Mouse (Mus musculus): ENCODE data around the gene Adprm. TPM values are rescaled to one million over a fixed set of nuclear protein-coding genes. Genes with fewer than 3 reads are reported as not detected.
A peak's percentile ranks its signal among the peaks of the same experiment; 100 is the strongest.

Gene Adprm
- polyA plus RNA-seq, 1 experiment from 2014 or later: 31.9 TPM

- peak; percentile 85 for DNase-seq (ENCODE audit: low spot score)
- no peak overlapping the region; the same call in 1 of the 2 replicates for H3K4me2 ChIP-seq (ENCODE audit: low read depth, low read length, severe bottlenecking)
- no peak overlapping the region for H3K4me3 ChIP-seq (ENCODE audit: low read depth, low read length)
- no peak overlapping the region for H3K9ac ChIP-seq (ENCODE audit: low read length)
- peak; percentile 75 for ATAC-seq (replicated peaks; ENCODE audit: low FRiP score)
- H3K9me3 ChIP-seq (ENCODE audit: control insufficient read depth, low read length): no peaks in the 10 kb centered on the region
- WGBS: 4% methylated on average over 11 of the region's 11 CpGs
- no peak overlapping the region for H3K27ac ChIP-seq (ENCODE audit: low read depth, low read length)
- no peaks in the 10 kb centered on the region for H3K36me3 ChIP-seq (ENCODE audit: control insufficient read depth, insufficient read depth, low read length)
- peaks cover 14% of the 10 kb centered on the region for H3K27me3 ChIP-seq (ENCODE audit: control insufficient read depth, insufficient read depth, low read length)
- peaks cover 6% of the 10 kb centered on the region; the same call in 1 of the 2 replicates for H3K4me1 ChIP-seq (replicated peaks; ENCODE audit: control insufficient read depth, insufficient read depth, low read length)
Measured at GRCm38 (mm10) chr11:67081125-67081649, 28.8 kb upstream of the Adprm start.

- Histone ChIP-seq H3K27ac (ENCODE audit: low read depth, low read length) (no peak overlapping the region), H3K4me2 (ENCODE audit: low read depth, low read length, severe bottlenecking) (no peak overlapping the region), H3K4me1 (replicated peaks; ENCODE audit: control insufficient read depth, insufficient read depth, low read length) (peaks cover 6% of the 10 kb centered on the region; the same call in 1 of the 2 replicates), H3K36me3 (ENCODE audit: control insufficient read depth, insufficient read depth, low read length) (no peaks in the 10 kb centered on the region), H3K27me3 (ENCODE audit: control insufficient read depth, insufficient read depth, low read length) (peaks cover 14% of the 10 kb centered on the region), H3K9me3 (ENCODE audit: control insufficient read depth, low read length) (no peaks in the 10 kb centered on the region), H3K9ac (ENCODE audit: low read length) (no peak overlapping the region), H3K4me3 (ENCODE audit: low read depth, low read length) (no peak overlapping the region)
- ATAC-seq (replicated peaks; ENCODE audit: low FRiP score): peak; percentile 47; the same call in 1 of the 2 replicates
- 3% methylated on average over 3 of the region's 3 CpGs for WGBS
- peak; percentile 81 for DNase-seq (ENCODE audit: low spot score)
Measured at GRCm38 (mm10) chr11:67080168-67080567, 27.8 kb upstream of the Adprm start.

GRCm38 (mm10) chr11:67079740-67080139, 27.3 kb upstream of the Adprm start:
- 65% methylated on average over 11 of the region's 11 CpGs for WGBS
- no peaks in the 10 kb centered on the region for H3K9me3 ChIP-seq (ENCODE audit: control insufficient read depth, low read length)
- H3K27ac ChIP-seq (ENCODE audit: low read depth, low read length): 0 out of 2 replicates have a peak overlapping the region, but pooled peaks have one; percentile 18
- no peak for ATAC-seq (replicated peaks; ENCODE audit: low FRiP score)
- no peak overlapping the region for H3K4me2 ChIP-seq (ENCODE audit: low read depth, low read length, severe bottlenecking)
- H3K4me1 ChIP-seq (replicated peaks; ENCODE audit: control insufficient read depth, insufficient read depth, low read length): peaks cover 6% of the 10 kb centered on the region; the same call in 1 of the 2 replicates
- peaks cover 10% of the 10 kb centered on the region for H3K27me3 ChIP-seq (ENCODE audit: control insufficient read depth, insufficient read depth, low read length)
- H3K9ac ChIP-seq (ENCODE audit: low read length): no peak overlapping the region
- H3K4me3 ChIP-seq (ENCODE audit: low read depth, low read length): no peak overlapping the region
- no peaks in the 10 kb centered on the region for H3K36me3 ChIP-seq (ENCODE audit: control insufficient read depth, insufficient read depth, low read length)
- DNase-seq (ENCODE audit: low spot score): no peak

- H3K9ac ChIP-seq (ENCODE audit: low read length): no peak overlapping the region
- H3K27ac ChIP-seq (ENCODE audit: low read depth, low read length): no peak overlapping the region
- no peaks in the 10 kb centered on the region for H3K9me3 ChIP-seq (ENCODE audit: control insufficient read depth, low read length)
- no peak overlapping the region for H3K4me3 ChIP-seq (ENCODE audit: low read depth, low read length)
- ATAC-seq (replicated peaks; ENCODE audit: low FRiP score) (no peak), DNase-seq (ENCODE audit: low spot score) (no peak)
- peaks cover 6% of the 10 kb centered on the region; the same call in 1 of the 2 replicates for H3K4me1 ChIP-seq (replicated peaks; ENCODE audit: control insufficient read depth, insufficient read depth, low read length)
- H3K27me3 ChIP-seq (ENCODE audit: control insufficient read depth, insufficient read depth, low read length): peaks cover 5% of the 10 kb centered on the region; the same call in 1 of the 2 replicates
- no peaks in the 10 kb centered on the region for H3K36me3 ChIP-seq (ENCODE audit: control insufficient read depth, insufficient read depth, low read length)
- WGBS: 90% methylated on average over 6 of the region's 6 CpGs
- no peak overlapping the region for H3K4me2 ChIP-seq (ENCODE audit: low read depth, low read length, severe bottlenecking)
Measured at GRCm38 (mm10) chr11:67078888-67079287, 26.5 kb upstream of the Adprm start.

GRCm38 (mm10) chr11:67078000-67078399, 25.6 kb upstream of the Adprm start, which contains the start of gene Myh3:
Gene Myh3 (plus strand): TSS chr11:67078300.
- no peaks in the 10 kb centered on the region for H3K36me3 ChIP-seq (ENCODE audit: control insufficient read depth, insufficient read depth, low read length)
- no peak within 1 kb of the TSS for H3K27ac ChIP-seq (ENCODE audit: low read depth, low read length)
- 85% methylated on average over 5 of the region's 5 CpGs for WGBS
- peaks cover 6% of the 10 kb centered on the region; the same call in 1 of the 2 replicates for H3K4me1 ChIP-seq (replicated peaks; ENCODE audit: control insufficient read depth, insufficient read depth, low read length)
- H3K4me2 ChIP-seq (ENCODE audit: low read depth, low read length, severe bottlenecking): no peak within 1 kb of the TSS
- DNase-seq (ENCODE audit: low spot score) (no peak), ATAC-seq (replicated peaks; ENCODE audit: low FRiP score) (no peak)
- H3K9me3 ChIP-seq (ENCODE audit: control insufficient read depth, low read length): no peaks in the 10 kb centered on the region
- no peaks in the 10 kb centered on the region; the same call in 1 of the 2 replicates for H3K27me3 ChIP-seq (ENCODE audit: control insufficient read depth, insufficient read depth, low read length)
- no peak within 1 kb of the TSS for H3K4me3 ChIP-seq (ENCODE audit: low read depth, low read length)
- no peak within 1 kb of the TSS for H3K9ac ChIP-seq (ENCODE audit: low read length)

GRCm38 (mm10) chr11:67077435-67077834, 25.0 kb upstream of the Adprm start:
- H3K9ac ChIP-seq (ENCODE audit: low read length): no peak overlapping the region
- H3K9me3 ChIP-seq (ENCODE audit: control insufficient read depth, low read length): no peaks in the 10 kb centered on the region
- H3K4me2 ChIP-seq (ENCODE audit: low read depth, low read length, severe bottlenecking): no peak overlapping the region
- H3K4me3 ChIP-seq (ENCODE audit: low read depth, low read length): no peak overlapping the region
- H3K4me1 ChIP-seq (replicated peaks; ENCODE audit: control insufficient read depth, insufficient read depth, low read length): peaks cover 6% of the 10 kb centered on the region; the same call in 1 of the 2 replicates
- DNase-seq (ENCODE audit: low spot score) (no peak), ATAC-seq (replicated peaks; ENCODE audit: low FRiP score) (no peak)
- H3K36me3 ChIP-seq (ENCODE audit: control insufficient read depth, insufficient read depth, low read length): no peaks in the 10 kb centered on the region
- H3K27ac ChIP-seq (ENCODE audit: low read depth, low read length): no peak overlapping the region
- WGBS: 76% methylated on average over 3 of the region's 3 CpGs
- no peaks in the 10 kb centered on the region; the same call in 1 of the 2 replicates for H3K27me3 ChIP-seq (ENCODE audit: control insufficient read depth, insufficient read depth, low read length)

- H3K4me2 ChIP-seq (ENCODE audit: low read depth, low read length, severe bottlenecking): no peak overlapping the region
- WGBS: 87% methylated on average over 5 of the region's 5 CpGs
- H3K36me3 ChIP-seq (ENCODE audit: control insufficient read depth, insufficient read depth, low read length): no peaks in the 10 kb centered on the region
- H3K4me1 ChIP-seq (replicated peaks; ENCODE audit: control insufficient read depth, insufficient read depth, low read length): peaks cover 6% of the 10 kb centered on the region; the same call in 1 of the 2 replicates
- H3K27ac ChIP-seq (ENCODE audit: low read depth, low read length): no peak overlapping the region
- no peak overlapping the region for H3K9ac ChIP-seq (ENCODE audit: low read length)
- no peaks in the 10 kb centered on the region for H3K9me3 ChIP-seq (ENCODE audit: control insufficient read depth, low read length)
- no peak overlapping the region for H3K4me3 ChIP-seq (ENCODE audit: low read depth, low read length)
- no peak for DNase-seq (ENCODE audit: low spot score)
- H3K27me3 ChIP-seq (ENCODE audit: control insufficient read depth, insufficient read depth, low read length): no peaks in the 10 kb centered on the region
- ATAC-seq (replicated peaks; ENCODE audit: low FRiP score): no peak
Measured at GRCm38 (mm10) chr11:67076781-67077180, 24.4 kb upstream of the Adprm start.

GRCm38 (mm10) chr11:67075036-67075435, 22.6 kb upstream of the Adprm start:
- Histone ChIP-seq H3K9ac (ENCODE audit: low read length) (no peak overlapping the region), H3K36me3 (ENCODE audit: control insufficient read depth, insufficient read depth, low read length) (no peaks in the 10 kb centered on the region), H3K4me2 (ENCODE audit: low read depth, low read length, severe bottlenecking) (no peak overlapping the region), H3K4me3 (ENCODE audit: low read depth, low read length) (no peak overlapping the region), H3K9me3 (ENCODE audit: control insufficient read depth, low read length) (no peaks in the 10 kb centered on the region), H3K27ac (ENCODE audit: low read depth, low read length) (no peak overlapping the region), H3K4me1 (replicated peaks; ENCODE audit: control insufficient read depth, insufficient read depth, low read length) (peaks cover 5% of the 10 kb centered on the region; the same call in 1 of the 2 replicates), H3K27me3 (ENCODE audit: control insufficient read depth, insufficient read depth, low read length) (no peaks in the 10 kb centered on the region)
- 31% methylated on average over 3 of the region's 3 CpGs for WGBS
- DNase-seq (ENCODE audit: low spot score) (no peak), ATAC-seq (replicated peaks; ENCODE audit: low FRiP score) (no peak)

GRCm38 (mm10) chr11:67072615-67073130, 20.3 kb upstream of the Adprm start:
- ATAC-seq (replicated peaks; ENCODE audit: low FRiP score): no peak
- H3K27me3 ChIP-seq (ENCODE audit: control insufficient read depth, insufficient read depth, low read length): no peaks in the 10 kb centered on the region
- H3K4me1 ChIP-seq (replicated peaks; ENCODE audit: control insufficient read depth, insufficient read depth, low read length): no peaks in the 10 kb centered on the region
- no peak overlapping the region for H3K4me2 ChIP-seq (ENCODE audit: low read depth, low read length, severe bottlenecking)
- DNase-seq (ENCODE audit: low spot score): no peak
- no peak overlapping the region for H3K27ac ChIP-seq (ENCODE audit: low read depth, low read length)
- no peak overlapping the region for H3K9ac ChIP-seq (ENCODE audit: low read length)
- H3K36me3 ChIP-seq (ENCODE audit: control insufficient read depth, insufficient read depth, low read length): no peaks in the 10 kb centered on the region
- WGBS: 86% methylated on average over 15 of the region's 15 CpGs
- no peaks in the 10 kb centered on the region for H3K9me3 ChIP-seq (ENCODE audit: control insufficient read depth, low read length)
- H3K4me3 ChIP-seq (ENCODE audit: low read depth, low read length): no peak overlapping the region

Data from forebrain, embryonic 11.5 days (tissue).